ENCODE assay signal across 8 mouse cellular contexts in genomic region chr14:57890011-57890842, GRCm38 (mm10). TPM values are rescaled to one million over a fixed set of nuclear protein-coding genes. Genes with fewer than 3 reads are reported as not detected.
A peak's percentile ranks its signal among the peaks of the same experiment; 100 is the strongest.
DNase-seq lines count a peak whose midpoint lies in the region; ATAC-seq and TF ChIP-seq lines count a peak whose summit lies in the region.

Gene Zdhhc20, minus strand, starts transcription at chr14:57890276.

- H3K9ac ChIP-seq in MEL (ENCODE audit: control insufficient read depth, low read depth, low read length, poor library complexity, severe bottlenecking), result peak within 1 kb of the TSS; percentile 88
- peak within 1 kb of the TSS; percentile 92 for H3K9ac ChIP-seq in lung, postnatal 0 days (replicated peaks; ENCODE audit: low read depth)

- no peak for TF ChIP-seq RAD21 in MEL (IDR thresholded peaks at IDR 0.05; ENCODE audit: low read depth, low read length)

- DNase-seq in MEL (ENCODE audit: low read depth, low spot score), result peak; percentile 94
- DNase-seq in cerebellum, adult 2 months, result peak; percentile 95 to 96
- peak; percentile 92 for DNase-seq in forelimb bud, embryonic 11.5 days (ENCODE audit: low read depth, low spot score)
- DNase-seq in layer of hippocampus, adult 9-11 months, result peak; percentile 96
- peak; percentile 97 for DNase-seq in lung, postnatal 0 days (ENCODE audit: low spot score)
- peak; percentile 94 for DNase-seq in ovary, postnatal 14 days (ENCODE audit: low spot score)
- peak; percentile 98 for DNase-seq in thymus, postnatal 14 days

- H3K9me3 ChIP-seq in MEL (replicated peaks; ENCODE audit: insufficient read depth, low read length), result no peaks in the 10 kb centered on the region; the same call in 1 of the 2 replicates
- H3K9me3 ChIP-seq in lung, postnatal 0 days (ENCODE audit: low read length), result no peaks in the 10 kb centered on the region

- TF ChIP-seq EP300 in MEL (IDR thresholded peaks at IDR 0.05; ENCODE audit: low read depth in 1 of 2, low read length in 2 of 2), result no peak
- peak; percentile 20; the same call in 1 of the 2 replicates for TF ChIP-seq EP300 in lung, postnatal 0 days (IDR thresholded peaks at IDR 0.05)

- 3% methylated on average over 65 of the region's 65 CpGs for WGBS in cerebellum, adult 2 months
- WGBS in lung, postnatal 0 days, result 3% methylated on average over 62 of the region's 65 CpGs

- peak within 1 kb of the TSS; percentile 73 for H3K4me2 ChIP-seq in lung, postnatal 0 days (replicated peaks; ENCODE audit: low read depth, low read length)

- H3K27me3 ChIP-seq in MEL (ENCODE audit: control insufficient read depth in 1 of 2, insufficient read depth in 2 of 2, low read length in 2 of 2), result no peaks in the 10 kb centered on the region
- no peaks in the 10 kb centered on the region; the same call in 1 of the 2 replicates for H3K27me3 ChIP-seq in cerebellum, adult 2 months (ENCODE audit: control insufficient read depth, insufficient read depth, low read length)
- no peaks in the 10 kb centered on the region for H3K27me3 ChIP-seq in lung, postnatal 0 days (replicated peaks; ENCODE audit: insufficient read depth, low read length)

- H3K79me2 ChIP-seq in MEL (ENCODE audit: control insufficient read depth, insufficient read depth, low read length, poor library complexity), result peaks cover 9% of the 10 kb centered on the region

- peak within 1 kb of the TSS; percentile 98 to 99 for H3K4me3 ChIP-seq in MEL (ENCODE audit: control insufficient read depth in 1 of 2, insufficient read depth in 1 of 2, low read depth in 2 of 2, low read length in 2 of 2)
- peak within 1 kb of the TSS; percentile 89 for H3K4me3 ChIP-seq in cerebellum, adult 2 months (replicated peaks; ENCODE audit: insufficient read depth, low read depth, low read length)
- H3K4me3 ChIP-seq in lung, postnatal 0 days (ENCODE audit: low read depth, low read length), result peak within 1 kb of the TSS; percentile 91

- peaks cover 3 to 9% of the 10 kb centered on the region in 2 experiments for H3K4me1 ChIP-seq in MEL (ENCODE audit: control insufficient read depth in 1 of 2, insufficient read depth in 2 of 2, low read length in 2 of 2)
- no peaks in the 10 kb centered on the region for H3K4me1 ChIP-seq in cerebellum, adult 2 months (ENCODE audit: control insufficient read depth, insufficient read depth, low read length)
- peaks cover 4% of the 10 kb centered on the region; the same call in 1 of the 2 replicates for H3K4me1 ChIP-seq in lung, postnatal 0 days (ENCODE audit: insufficient read depth, low read depth, low read length)

- H3K36me3 ChIP-seq in MEL (ENCODE audit: control insufficient read depth in 1 of 2, insufficient read depth in 2 of 2, low read length in 2 of 2), result peaks cover 0 to 11% of the 10 kb centered on the region in 2 experiments; a peak in 2 of 4 replicates
- no peaks in the 10 kb centered on the region for H3K36me3 ChIP-seq in lung, postnatal 0 days (ENCODE audit: insufficient read depth, low read length)

- peak within 1 kb of the TSS; percentile 20; the same call in 1 of the 2 replicates for H3K27ac ChIP-seq in MEL (ENCODE audit: control insufficient read depth, low read depth, low read length)
- peak within 1 kb of the TSS; percentile 57 for H3K27ac ChIP-seq in cerebellum, adult 2 months (ENCODE audit: insufficient read depth, low read length)
- H3K27ac ChIP-seq in lung, postnatal 0 days (ENCODE audit: low read length), result peak within 1 kb of the TSS; percentile 96

- peak; percentile 83 to 90 for ATAC-seq in hematopoietic stem cell, adult 5-6 weeks (replicated peaks in 1 of 2; ENCODE audit: insufficient read depth in 1 of 2, low FRiP score in 2 of 2, low TSS enrichment in 1 of 2, low read depth in 1 of 2, poor library complexity in 2 of 2, severe bottlenecking in 2 of 2)
- ATAC-seq in lung, postnatal 0 days, result peak; percentile 98

- peak; percentile 55 to 72; a peak in 2 of 4 replicates for TF ChIP-seq POLR2A in MEL (IDR thresholded peaks at IDR 0.05; ENCODE audit: control insufficient read depth in 1 of 2, insufficient read depth in 1 of 2, low read depth in 1 of 2, low read length in 2 of 2, poor library complexity in 1 of 2)
- peak; percentile 61; the same call in 1 of the 2 replicates for TF ChIP-seq POLR2A in cerebellum, adult 2 months (IDR thresholded peaks at IDR 0.05; ENCODE audit: borderline replicate concordance, insufficient read depth, low read length)

- TF ChIP-seq CTCF in MEL (IDR thresholded peaks at IDR 0.05 in 2 of 3, conservative IDR thresholded peaks at IDR 0.05 in 1 of 3; ENCODE audit: control insufficient read depth in 1 of 3, insufficient read depth in 1 of 3, low read depth in 2 of 3, low read length in 3 of 3, poor library complexity in 1 of 3, severe bottlenecking in 1 of 3), result no peak
- TF ChIP-seq CTCF in cerebellum, adult 2 months (IDR thresholded peaks at IDR 0.05; ENCODE audit: borderline replicate concordance, insufficient read depth, low read depth, low read length), result no peak
- TF ChIP-seq CTCF in lung, postnatal 0 days (IDR thresholded peaks at IDR 0.05), result no peak

TF ChIP-seq in MEL, 35 proteins besides CTCF, POLR2A, EP300 and RAD21:
- TF ChIP-seq HCFC1 (IDR thresholded peaks at IDR 0.05; ENCODE audit: low read depth, low read length), result peak; percentile 58; the same call in 1 of the 2 replicates
- TF ChIP-seq GATA1 (IDR thresholded peaks at IDR 0.05; ENCODE audit: low read depth, low read length), result no peak
- no peak for TF ChIP-seq CHD2 (IDR thresholded peaks at IDR 0.05; ENCODE audit: low read length)
- no peak for TF ChIP-seq MYC (IDR thresholded peaks at IDR 0.05; ENCODE audit: low read depth, low read length)
- no peak for TF ChIP-seq ELF1 (IDR thresholded peaks at IDR 0.05; ENCODE audit: low read depth, low read length)
- TF ChIP-seq ZKSCAN1 (IDR thresholded peaks at IDR 0.05; ENCODE audit: low read depth, low read length), result peak; percentile 87
- TF ChIP-seq ZC3H11A (IDR thresholded peaks at IDR 0.05; ENCODE audit: low read depth, low read length), result no peak
- TF ChIP-seq SIN3A (IDR thresholded peaks at IDR 0.05; ENCODE audit: low read length), result peak; percentile 54; the same call in 1 of the 2 replicates
- no peak for TF ChIP-seq KAT2A (conservative IDR thresholded peaks at IDR 0.05; ENCODE audit: low read depth, low read length)
- no peak for TF ChIP-seq POLR2AphosphoS5 (IDR thresholded peaks at IDR 0.05; ENCODE audit: borderline replicate concordance, low read depth, low read length)
- TF ChIP-seq POLR2AphosphoS2 (IDR thresholded peaks at IDR 0.05; ENCODE audit: low read length), result 0 out of 2 replicates have a peak, but pooled peaks have one; percentile 33
- no peak for TF ChIP-seq CHD1 (IDR thresholded peaks at IDR 0.05; ENCODE audit: low read depth, low read length)
- TF ChIP-seq MYB (IDR thresholded peaks at IDR 0.05; ENCODE audit: low read depth, low read length), result no peak
- TF ChIP-seq USF1 (IDR thresholded peaks at IDR 0.05; ENCODE audit: low read depth, low read length), result no peak
- TF ChIP-seq RCOR1 (IDR thresholded peaks at IDR 0.05; ENCODE audit: low read depth, low read length), result 0 out of 2 replicates have a peak, but pooled peaks have one; percentile 8
- TF ChIP-seq USF2 (IDR thresholded peaks at IDR 0.05; ENCODE audit: borderline replicate concordance in 1 of 2, insufficient read depth in 1 of 2, low read depth in 1 of 2, low read length in 2 of 2), result no peak
- TF ChIP-seq MEF2A (IDR thresholded peaks at IDR 0.05; ENCODE audit: extremely low read depth, insufficient replicate concordance, low read depth, low read length, poor library complexity, severe bottlenecking), result no peak
- no peak for TF ChIP-seq GABPA (IDR thresholded peaks at IDR 0.05; ENCODE audit: low read depth, low read length)
- no peak for TF ChIP-seq ZNF384 (IDR thresholded peaks at IDR 0.05; ENCODE audit: low read depth, low read length)
- TF ChIP-seq ETS1 (IDR thresholded peaks at IDR 0.05; ENCODE audit: low read depth, low read length), result no peak
- peak; percentile 77 for TF ChIP-seq MAZ (IDR thresholded peaks at IDR 0.05; ENCODE audit: low read depth, low read length)
- TF ChIP-seq TAL1 (IDR thresholded peaks at IDR 0.05; ENCODE audit: low read length), result no peak
- TF ChIP-seq SMC3 (IDR thresholded peaks at IDR 0.05; ENCODE audit: low read depth, low read length), result no peak
- TF ChIP-seq BHLHE40 (IDR thresholded peaks at IDR 0.05; ENCODE audit: borderline replicate concordance, low read depth, low read length), result no peak
- TF ChIP-seq JUND (IDR thresholded peaks at IDR 0.05; ENCODE audit: low read depth, low read length), result no peak
- 0 out of 2 replicates have a peak, but pooled peaks have one; percentile 38 for TF ChIP-seq NRF1 (IDR thresholded peaks at IDR 0.05; ENCODE audit: insufficient read depth, low read depth, low read length, poor library complexity, severe bottlenecking)
- no peak for TF ChIP-seq E2F4 (IDR thresholded peaks at IDR 0.05; ENCODE audit: borderline replicate concordance, low read depth, low read length)
- TF ChIP-seq TBP (IDR thresholded peaks at IDR 0.05; ENCODE audit: low read depth, low read length), result no peak
- TF ChIP-seq NELFE (IDR thresholded peaks at IDR 0.05; ENCODE audit: low read depth, low read length), result peak; percentile 66
- peak; percentile 41; the same call in 1 of the 2 replicates for TF ChIP-seq MXI1 (IDR thresholded peaks at IDR 0.05; ENCODE audit: low read depth, low read length)
- no peak for TF ChIP-seq MAX (IDR thresholded peaks at IDR 0.05; ENCODE audit: low read length)

RNA-seq across cellular contexts. Expression of gene Zdhhc20, which starts in this region (rescaled TPM):
- 4.6 and 5.9 TPM in 2 replicates for total RNA-seq in MEL (2012; rRNA removed)
- polyA plus RNA-seq in MEL (2012; ENCODE audit: insufficient read depth in 1 of 2, insufficient read length in 2 of 2, low read depth in 1 of 2, low replicate concordance in 2 of 2, missing spikeins in 1 of 2), result 10 to 100 TPM in 1 of 2 experiments, not detected in 1; 11.4 TPM
- 31.4 and 39.8 TPM in 2 replicates for polyA plus RNA-seq in cerebellum, adult 2 months (2012; rRNA removed)
- 43.2 and 51.2 TPM in 2 replicates for total RNA-seq in hematopoietic stem cell, adult 5-6 weeks (2017)
- 57.2 and 64.6 TPM in 2 replicates for polyA plus RNA-seq in lung, postnatal 0 days (2015; fragmentation: Nextera tagmentation; extraction: Ambion mirVana)

Comparison
In these comparisons a context has a peak if more than half of its experiments do, and no peak if none do; other contexts are left out.
1. Peak in every context shown above with its lines: DNase-seq, ATAC-seq, H3K4me3 ChIP-seq and H3K27ac ChIP-seq.
2. H3K27ac ChIP-seq: peak in every context shown above with its lines; median percentile 96 in lung, postnatal 0 days; 57 in cerebellum, adult 2 months; 20 in MEL.